Comparison of ENCODE assay signal across 10 mouse cellular contexts in genomic region chr17:7176394-7176793, GRCm38 (mm10). TPM values are rescaled to one million over a fixed set of nuclear protein-coding genes. Genes with fewer than 3 reads are reported as not detected.
DNase-seq lines count a peak whose midpoint lies in the region; ATAC-seq and TF ChIP-seq lines count a peak whose summit lies in the region.
"Had no signal": no experiment of that assay in that cellular context is flagged by ENCODE, and none has a peak within 500 bp of the region (broad histone marks: within the 10 kb centered on the region; RNA-seq: fewer than 3 reads in every experiment).

No protein-coding gene starts in this region.

- peaks cover 82% of the 10 kb centered on the region for H3K4me1 ChIP-seq in heart, embryonic 10.5 days
- H3K4me1 ChIP-seq in MEL (ENCODE audit: control insufficient read depth in 1 of 2, insufficient read depth in 2 of 2, low read length in 2 of 2): peaks cover 24 to 33% of the 10 kb centered on the region in 2 experiments
- peaks cover 82% of the 10 kb centered on the region for H3K4me1 ChIP-seq in heart, embryonic 13.5 days
- peaks cover 23% of the 10 kb centered on the region for H3K4me1 ChIP-seq in limb, embryonic 12.5 days (replicated peaks)

- no peaks in the 10 kb centered on the region for H3K36me3 ChIP-seq in heart, embryonic 10.5 days
- peaks cover 0 to 36% of the 10 kb centered on the region in 2 experiments; a peak in 2 of 4 replicates for H3K36me3 ChIP-seq in MEL (ENCODE audit: control insufficient read depth in 1 of 2, insufficient read depth in 2 of 2, low read length in 2 of 2)
- no peaks in the 10 kb centered on the region for H3K36me3 ChIP-seq in heart, embryonic 13.5 days
- H3K36me3 ChIP-seq in limb, embryonic 12.5 days: no peaks in the 10 kb centered on the region

- no peak for TF ChIP-seq RAD21 in MEL (IDR thresholded peaks at IDR 0.05; ENCODE audit: low read depth, low read length)

- 36% methylated on average over 2 of the region's 2 CpGs for WGBS in heart, embryonic 10.5 days
- 24% methylated on average over 2 of the region's 2 CpGs for WGBS in heart, embryonic 13.5 days
- 14% methylated on average over 2 of the region's 2 CpGs for WGBS in limb, embryonic 12.5 days

- H3K9me3 ChIP-seq in heart, embryonic 10.5 days: no peaks in the 10 kb centered on the region
- H3K9me3 ChIP-seq in MEL (replicated peaks; ENCODE audit: insufficient read depth, low read length): no peaks in the 10 kb centered on the region
- no peaks in the 10 kb centered on the region for H3K9me3 ChIP-seq in heart, embryonic 13.5 days
- H3K9me3 ChIP-seq in limb, embryonic 12.5 days: no peaks in the 10 kb centered on the region

- H3K27me3 ChIP-seq in heart, embryonic 10.5 days (ENCODE audit: insufficient read depth, poor library complexity, severe bottlenecking): no peaks in the 10 kb centered on the region
- H3K27me3 ChIP-seq in MEL (ENCODE audit: control insufficient read depth in 1 of 2, insufficient read depth in 2 of 2, low read length in 2 of 2): no peaks in the 10 kb centered on the region
- H3K27me3 ChIP-seq in heart, embryonic 13.5 days (replicated peaks): no peaks in the 10 kb centered on the region
- H3K27me3 ChIP-seq in limb, embryonic 12.5 days: no peaks in the 10 kb centered on the region; the same call in 1 of the 2 replicates

- no peak for ATAC-seq in heart, embryonic 13.5 days (ENCODE audit: extremely low read depth, insufficient number of reproducible peaks, low FRiP score, low TSS enrichment)
- ATAC-seq in limb, embryonic 12.5 days (ENCODE audit: insufficient number of reproducible peaks, insufficient read depth, low FRiP score, low TSS enrichment, low read depth): no peak
- no peak for ATAC-seq in cerebellum, adult (ENCODE audit: insufficient number of reproducible peaks, low FRiP score, low TSS enrichment)
- ATAC-seq: intestine, embryonic 16.5 days had no signal

- TF ChIP-seq POLR2A in MEL (IDR thresholded peaks at IDR 0.05; ENCODE audit: control insufficient read depth in 1 of 2, insufficient read depth in 1 of 2, low read depth in 1 of 2, low read length in 2 of 2, poor library complexity in 1 of 2): no peak

- H3K79me2 ChIP-seq in MEL (ENCODE audit: control insufficient read depth, insufficient read depth, low read length, poor library complexity): no peaks in the 10 kb centered on the region

- DNase-seq in heart, adult 18-20 months: peak; percentile 54 to 76
- no peak for DNase-seq in heart, embryonic 10.5 days (ENCODE audit: low spot score)
- DNase-seq in MEL (ENCODE audit: low read depth, low spot score): peak; percentile 79
- DNase-seq in thymus, postnatal 25 days: no peak
- no peak for DNase-seq in layer of hippocampus, adult 9-10 months (ENCODE audit: low spot score)

- no peak overlapping the region for H3K27ac ChIP-seq in heart, embryonic 10.5 days
- H3K27ac ChIP-seq in MEL (ENCODE audit: control insufficient read depth, low read depth, low read length): no peak overlapping the region
- H3K27ac ChIP-seq in heart, embryonic 13.5 days (replicated peaks): 0 out of 2 replicates have a peak overlapping the region, but pooled peaks have one; percentile 14
- H3K27ac ChIP-seq in limb, embryonic 12.5 days: peak overlapping the region; percentile 29; the same call in 1 of the 2 replicates
- H3K27ac ChIP-seq: macrophage had no signal

- H3K4me2 ChIP-seq in heart, embryonic 13.5 days: no peak overlapping the region
- H3K4me2 ChIP-seq in limb, embryonic 12.5 days: no peak overlapping the region

- TF ChIP-seq CTCF in MEL (IDR thresholded peaks at IDR 0.05 in 2 of 3, conservative IDR thresholded peaks at IDR 0.05 in 1 of 3; ENCODE audit: control insufficient read depth in 1 of 3, insufficient read depth in 1 of 3, low read depth in 2 of 3, low read length in 3 of 3, poor library complexity in 1 of 3, severe bottlenecking in 1 of 3): no peak

- no peak; a peak in 1 of 4 replicates for TF ChIP-seq EP300 in MEL (IDR thresholded peaks at IDR 0.05; ENCODE audit: low read depth in 1 of 2, low read length in 2 of 2)

- no peak overlapping the region for H3K9ac ChIP-seq in MEL (ENCODE audit: control insufficient read depth, low read depth, low read length, poor library complexity, severe bottlenecking)
- no peak overlapping the region for H3K9ac ChIP-seq in heart, embryonic 13.5 days
- H3K9ac ChIP-seq in limb, embryonic 12.5 days (replicated peaks): no peak overlapping the region

- H3K4me3 ChIP-seq in heart, embryonic 10.5 days: no peak overlapping the region
- no peak overlapping the region for H3K4me3 ChIP-seq in MEL (ENCODE audit: control insufficient read depth in 1 of 2, insufficient read depth in 1 of 2, low read depth in 2 of 2, low read length in 2 of 2)
- no peak overlapping the region for H3K4me3 ChIP-seq in heart, embryonic 13.5 days
- H3K4me3 ChIP-seq in limb, embryonic 12.5 days (replicated peaks): no peak overlapping the region

TF ChIP-seq in MEL, 35 proteins besides CTCF, POLR2A, EP300 and RAD21:
- TF ChIP-seq SMC3 (IDR thresholded peaks at IDR 0.05; ENCODE audit: low read depth, low read length): no peak
- TF ChIP-seq MAZ (IDR thresholded peaks at IDR 0.05; ENCODE audit: low read depth, low read length): no peak
- TF ChIP-seq GABPA (IDR thresholded peaks at IDR 0.05; ENCODE audit: low read depth, low read length): no peak
- no peak for TF ChIP-seq TBP (IDR thresholded peaks at IDR 0.05; ENCODE audit: low read depth, low read length)
- TF ChIP-seq JUND (IDR thresholded peaks at IDR 0.05; ENCODE audit: low read depth, low read length): no peak
- no peak for TF ChIP-seq UBTF (IDR thresholded peaks at IDR 0.05; ENCODE audit: borderline replicate concordance, insufficient read depth, low read depth, low read length)
- no peak for TF ChIP-seq HCFC1 (IDR thresholded peaks at IDR 0.05; ENCODE audit: low read depth, low read length)
- no peak for TF ChIP-seq GATA1 (IDR thresholded peaks at IDR 0.05; ENCODE audit: low read depth, low read length)
- TF ChIP-seq NELFE (IDR thresholded peaks at IDR 0.05; ENCODE audit: low read depth, low read length): no peak
- no peak for TF ChIP-seq ELF1 (IDR thresholded peaks at IDR 0.05; ENCODE audit: low read depth, low read length)
- TF ChIP-seq USF2 (IDR thresholded peaks at IDR 0.05; ENCODE audit: borderline replicate concordance in 1 of 2, insufficient read depth in 1 of 2, low read depth in 1 of 2, low read length in 2 of 2): no peak
- TF ChIP-seq TCF12 (IDR thresholded peaks at IDR 0.05; ENCODE audit: low read depth, low read length): peak; percentile 36; the same call in 1 of the 2 replicates
- no peak for TF ChIP-seq MAFK (IDR thresholded peaks at IDR 0.05; ENCODE audit: borderline replicate concordance, low read depth, low read length)
- TF ChIP-seq RCOR1 (IDR thresholded peaks at IDR 0.05; ENCODE audit: low read depth, low read length): no peak
- 0 out of 2 replicates have a peak, but pooled peaks have one; percentile 14 for TF ChIP-seq SIN3A (IDR thresholded peaks at IDR 0.05; ENCODE audit: low read length)
- 0 out of 2 replicates have a peak, but pooled peaks have one; percentile 23 for TF ChIP-seq MYC (IDR thresholded peaks at IDR 0.05; ENCODE audit: low read depth, low read length)
- 0 out of 2 replicates have a peak, but pooled peaks have one; percentile 8 for TF ChIP-seq NRF1 (IDR thresholded peaks at IDR 0.05; ENCODE audit: insufficient read depth, low read depth, low read length, poor library complexity, severe bottlenecking)
- TF ChIP-seq USF1 (IDR thresholded peaks at IDR 0.05; ENCODE audit: low read depth, low read length): no peak
- TF ChIP-seq MEF2A (IDR thresholded peaks at IDR 0.05; ENCODE audit: extremely low read depth, insufficient replicate concordance, low read depth, low read length, poor library complexity, severe bottlenecking): no peak
- TF ChIP-seq POLR2AphosphoS2 (IDR thresholded peaks at IDR 0.05; ENCODE audit: low read length): no peak
- TF ChIP-seq ZNF384 (IDR thresholded peaks at IDR 0.05; ENCODE audit: low read depth, low read length): no peak
- peak; percentile 64 for TF ChIP-seq ETS1 (IDR thresholded peaks at IDR 0.05; ENCODE audit: low read depth, low read length)
- TF ChIP-seq TAL1 (IDR thresholded peaks at IDR 0.05; ENCODE audit: low read length): peak; percentile 34; the same call in 1 of the 2 replicates

RNA-seq across cellular contexts. Expression of gene Rps6ka2, which starts 6.5 kb away (rescaled TPM):
- 10 to 100 TPM; 38.6 to 49.2 TPM for total RNA-seq in heart, adult 18-20 months (2021)
- 50.1 and 70.3 TPM in 2 replicates for polyA plus RNA-seq in heart, embryonic 10.5 days (2016; fragmentation: Nextera tagmentation; extraction: Ambion mirVana)
- total RNA-seq in MEL (2012; rRNA removed): 5.2 and 6.0 TPM in 2 replicates
- 10 to 100 TPM in 1 of 2 experiments, not detected in 1; 11.2 TPM for polyA plus RNA-seq in MEL (2012; ENCODE audit: insufficient read depth in 1 of 2, insufficient read length in 2 of 2, low read depth in 1 of 2, low replicate concordance in 2 of 2, missing spikeins in 1 of 2)
- polyA plus RNA-seq in heart, embryonic 13.5 days (2015; fragmentation: Nextera tagmentation; extraction: Ambion mirVana): 35.9 and 37.5 TPM in 2 replicates
- polyA plus RNA-seq in limb, embryonic 12.5 days (2016; fragmentation: Nextera tagmentation; extraction: Ambion mirVana): 22.8 and 24.8 TPM in 2 replicates

Comparison
In these comparisons a context has a peak if more than half of its experiments do, and no peak if none do; other contexts are left out.
1. DNase-seq: peak in heart, adult 18-20 months (2 of 2) and MEL (single experiment); none in heart, embryonic 10.5 days (single experiment), thymus, postnatal 25 days (single experiment) and layer of hippocampus, adult 9-10 months (single experiment).
2. H3K27ac ChIP-seq: peak in heart, embryonic 13.5 days (single experiment) and limb, embryonic 12.5 days (single experiment); none in heart, embryonic 10.5 days (single experiment) and MEL (single experiment).